Mouse (Mus musculus): ENCODE results near the gene Ext2.

Ext2 gene

DNA sequence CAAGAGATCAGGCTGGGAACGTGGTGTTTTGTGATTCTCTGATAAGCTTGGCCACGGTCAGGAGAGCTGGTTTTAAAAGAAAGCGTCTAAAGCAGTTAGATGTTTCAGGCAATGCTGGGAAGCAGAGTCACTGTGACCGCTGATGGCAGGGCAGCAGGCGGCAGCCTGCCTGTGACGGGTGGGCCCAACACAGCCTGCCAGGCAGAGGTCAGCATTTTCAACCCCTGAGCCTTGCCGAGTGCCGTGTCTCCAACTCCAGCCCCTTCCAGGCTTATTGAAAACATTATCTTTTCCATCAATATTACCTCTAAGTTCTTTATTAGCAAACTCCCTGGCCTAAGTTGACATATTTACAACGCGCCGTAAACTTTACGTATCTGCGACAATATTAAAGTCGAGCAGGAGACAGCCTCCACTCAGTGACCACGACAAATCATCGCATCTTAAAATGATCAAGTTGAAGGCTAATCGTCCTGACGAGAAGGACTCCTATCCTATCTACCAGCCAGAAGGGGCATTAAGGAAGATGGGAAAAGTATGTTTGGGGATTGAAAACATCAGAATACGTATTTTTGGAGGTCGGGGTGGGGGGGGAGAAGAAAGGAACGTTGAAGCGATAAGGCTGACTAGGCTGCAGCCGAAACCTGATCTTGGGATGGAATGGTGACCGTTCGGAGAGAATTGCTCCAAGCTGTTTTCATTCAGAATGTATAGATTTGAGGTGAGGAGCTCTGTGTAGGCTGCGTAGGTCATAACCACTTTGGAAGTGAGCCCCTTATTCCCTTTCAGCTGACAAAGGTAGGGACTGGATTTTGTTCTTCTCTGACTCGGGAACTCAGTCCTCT is 206.3 kb downstream of the Ext2 start:
- DNase-seq, result no peak

DNA sequence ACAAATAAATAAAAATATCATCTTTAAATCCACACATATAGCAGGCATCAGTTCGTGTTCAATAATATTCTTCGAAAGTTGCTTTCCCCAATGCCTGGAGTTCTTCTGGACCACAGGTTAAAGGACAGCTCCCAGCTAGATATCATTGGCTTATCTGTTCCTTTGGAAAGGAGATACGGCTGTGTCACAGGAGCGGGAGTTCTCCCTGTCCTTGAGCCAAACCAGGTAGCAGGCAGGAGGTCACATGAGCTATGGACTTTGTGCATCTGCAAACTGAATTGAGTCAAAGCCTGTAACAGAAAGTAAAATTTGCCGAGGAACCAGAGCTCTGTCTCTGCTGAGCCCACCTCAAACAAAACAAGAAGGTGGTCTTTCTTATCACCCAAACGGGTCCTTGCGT is 209.3 kb downstream of the Ext2 start:
- DNase-seq, result no peak
